Mouse (Mus musculus) mouse trophoblast stem cell (cell line): ENCODE measurements around the gene Meltf.
"Not testable (repeated sequence)": the region's sequence is repeated elsewhere in the genome, so short reads cannot be mapped to it uniquely, and the experiment has no call there.

ENCODE experiments used
- in situ Hi-C, 2 experiments: fragments of 300-500 bp; cut with MseI, MboI; formaldehyde crosslinking; loops; 2 replicates in 1 of 2; 3 replicates in 1 of 2; pipeline ENCODE4 v1.15.1; 2025

Meltf gene

GRCm38 (mm10) chr16:31933751-31934549, 55.3 kb downstream of the Meltf start, which contains the start of gene Pigz:
Gene Pigz, plus strand, starts transcription at chr16:31933851.
- in situ Hi-C loops, result no loop called here

- in situ Hi-C loops, result no loop called here
Measured at GRCm38 (mm10) chr16:31934550-31935010, 56.0 kb downstream of the Meltf start.

GRCm38 (mm10) chr16:31935091-31935979, 56.7 kb downstream of the Meltf start:
- in situ Hi-C loops, result no loop called here

GRCm38 (mm10) chr16:31936568-31936967, 58.0 kb downstream of the Meltf start:
- in situ Hi-C loops, result no loop called here

- in situ Hi-C loops, result no loop called here
Measured at GRCm38 (mm10) chr16:31938856-31939255, 60.2 kb downstream of the Meltf start.

- in situ Hi-C loops, result no loop called here
Measured at GRCm38 (mm10) chr16:31940586-31940985, 62.0 kb downstream of the Meltf start.

GRCm38 (mm10) chr16:31943980-31944379, 65.4 kb downstream of the Meltf start:
- in situ Hi-C loops, result no loop called here

GRCm38 (mm10) chr16:31944698-31945255, 66.2 kb downstream of the Meltf start:
- in situ Hi-C loops, result no loop called here

GRCm38 (mm10) chr16:31945372-31945771, 66.8 kb downstream of the Meltf start:
- in situ Hi-C loops, result no loop called here

GRCm38 (mm10) chr16:31945986-31946385, 67.4 kb downstream of the Meltf start:
- in situ Hi-C loops, result not testable (repeated sequence)

- in situ Hi-C loops, result no loop called here
Measured at GRCm38 (mm10) chr16:31947333-31947732, 68.7 kb downstream of the Meltf start.

- in situ Hi-C loops, result no loop called here
Measured at GRCm38 (mm10) chr16:31947901-31948316, 69.3 kb downstream of the Meltf start.

GRCm38 (mm10) chr16:31948345-31948774, 69.8 kb downstream of the Meltf start, which contains the start of the genes 0610012G03Rik and Ncbp2:
Gene 0610012G03Rik, minus strand, starts transcription at chr16:31948494.
Gene Ncbp2, plus strand, starts transcription at chr16:31948513.
- in situ Hi-C loops, result no loop called here
